Mouse (Mus musculus) ES-E14 (cell line): Measurements from ENCODE around the gene Glp1r. TPM values are rescaled to one million over a fixed set of nuclear protein-coding genes. Genes with fewer than 3 reads are reported as not detected.

Experiments used
- DNase-seq: peaks from one replicate; pipeline ENCODE4 v3.0.0-alpha.2; 2013; ENCODE audit warnings: low read depth, low spot score
- H3K27ac ChIP-seq: 2 replicates; pipeline ENCODE4 v1.5.1; 2012; ENCODE audit warnings: low read depth, mild to moderate bottlenecking, low read length, moderate library complexity, mixed read lengths; ENCODE audit not compliant: poor library complexity, insufficient read depth, severe bottlenecking
- H3K36me3 ChIP-seq: 2 replicates; pipeline ENCODE4 v1.6.1; 2012; ENCODE audit warnings: mild to moderate bottlenecking, low read length, moderate library complexity, mixed read lengths; ENCODE audit not compliant: control insufficient read depth, poor library complexity, insufficient read depth, severe bottlenecking
- H3K4me1 ChIP-seq, 2 experiments: fragments of 150-350 bp in 1 of 2; sonication (generic) in 1 of 2; 2 replicates each; pipeline ENCODE4 v1.6.1; 2012; ENCODE audit warnings: low read length in 2 of 2, mild to moderate bottlenecking in 1 of 2, mixed read lengths in 1 of 2; ENCODE audit not compliant: control insufficient read depth in 2 of 2, insufficient read depth in 2 of 2, poor library complexity in 1 of 2
- H3K4me3 ChIP-seq, 2 experiments: fragments of 150-350 bp in 1 of 2; sonication (generic) in 1 of 2; 2 replicates each; pipeline ENCODE4 v1.5.1; 2012; ENCODE audit warnings: low read length in 2 of 2, low read depth in 1 of 2, mild to moderate bottlenecking in 1 of 2, mixed read lengths in 1 of 2; ENCODE audit not compliant: insufficient read depth in 1 of 2, poor library complexity in 1 of 2, severe bottlenecking in 1 of 2
- H3K9ac ChIP-seq: 2 replicates; pipeline ENCODE4 v1.6.1; 2012; ENCODE audit warnings: low read depth, mild to moderate bottlenecking, low read length, mixed read lengths; ENCODE audit not compliant: poor library complexity, insufficient read depth, severe bottlenecking
- H3K9me3 ChIP-seq: fragments of 150-350 bp; sonication (generic); 2 replicates; pipeline ENCODE4 v1.6.1; 2012; ENCODE audit warnings: low read depth, mild to moderate bottlenecking, low read length; ENCODE audit not compliant: control insufficient read depth, insufficient read depth
- CHD2 ChIP-seq: IDR thresholded peaks from 2 replicates; pipeline ENCODE4 v1.6.1; 2014; ENCODE audit warnings: mild to moderate bottlenecking, low read depth, low read length, inconsistent platforms
- HCFC1 ChIP-seq: IDR thresholded peaks from 2 replicates; pipeline ENCODE4 v1.6.1; 2012; ENCODE audit warnings: low read length, inconsistent platforms, borderline replicate concordance; ENCODE audit not compliant: insufficient read depth
- MAFK ChIP-seq: IDR thresholded peaks from 2 replicates; pipeline ENCODE4 v1.6.1; 2014; ENCODE audit warnings: mild to moderate bottlenecking, low read depth, low read length, inconsistent platforms; ENCODE audit not compliant: insufficient read depth
- ZC3H11A ChIP-seq: IDR thresholded peaks from 2 replicates; pipeline ENCODE4 v1.6.1; 2012; ENCODE audit warnings: low read depth, mild to moderate bottlenecking, inconsistent platforms, low read length, borderline replicate concordance
- ZNF384 ChIP-seq: IDR thresholded peaks from 2 replicates; pipeline ENCODE4 v1.6.1; 2012; ENCODE audit warnings: low read depth, low read length, inconsistent platforms
- in situ Hi-C, 2 experiments: fragments of 600-800 bp; cut with MboI; formaldehyde crosslinking; loops; one replicate each; pipeline ENCODE4 v1.15.1; 2025; ENCODE audit warnings: low sequenced_read_pairs in 2 of 2, inconsistent platforms in 1 of 2; ENCODE audit not compliant: unreplicated experiment in 2 of 2
- total RNA-seq: library from RNA; depleted of rRNA; stranded (reverse); fragments of 300-350 nt; gene quantifications from 2 replicates; pipeline ENCODE4 v1.2.3, GENCODE M21; 2012

Gene Glp1r
- total RNA-seq, 1 experiment: 2.5 TPM

DNA sequence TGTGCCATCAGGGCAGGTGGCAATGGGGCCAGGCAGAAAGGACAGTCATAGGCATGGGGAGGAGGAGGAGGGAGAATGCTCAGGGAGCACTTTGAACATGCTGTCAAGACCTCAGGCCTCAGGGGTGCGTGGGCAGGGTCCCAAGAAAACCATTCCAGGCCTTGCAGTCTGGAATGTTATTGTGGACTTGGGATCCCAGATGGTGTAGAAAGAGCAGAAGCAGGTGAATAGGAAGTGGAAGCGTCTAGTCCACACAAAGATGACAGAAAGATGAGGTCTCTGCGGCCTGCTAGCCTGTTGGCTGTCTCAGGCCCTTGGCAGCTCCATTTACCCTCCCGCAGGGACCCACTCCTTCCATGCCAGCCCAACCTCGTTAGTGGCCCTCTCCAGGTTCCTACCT, 10.9 kb downstream of the Glp1r start:
- in situ Hi-C loops: no loop called here
- H3K27ac ChIP-seq: no peak overlapping the region
- no peaks in the 10 kb centered on the region for H3K4me1 ChIP-seq
- no peaks in the 10 kb centered on the region; the same call in 1 of the 2 replicates for H3K36me3 ChIP-seq
- no peaks in the 10 kb centered on the region for H3K9me3 ChIP-seq
- H3K9ac ChIP-seq: no peak overlapping the region
- no peak overlapping the region for H3K4me3 ChIP-seq
- TF ChIP-seq ZNF384 (no peak), MAFK (no peak), HCFC1 (no peak), CHD2 (no peak), ZC3H11A (no peak)
- no peak for DNase-seq

DNA sequence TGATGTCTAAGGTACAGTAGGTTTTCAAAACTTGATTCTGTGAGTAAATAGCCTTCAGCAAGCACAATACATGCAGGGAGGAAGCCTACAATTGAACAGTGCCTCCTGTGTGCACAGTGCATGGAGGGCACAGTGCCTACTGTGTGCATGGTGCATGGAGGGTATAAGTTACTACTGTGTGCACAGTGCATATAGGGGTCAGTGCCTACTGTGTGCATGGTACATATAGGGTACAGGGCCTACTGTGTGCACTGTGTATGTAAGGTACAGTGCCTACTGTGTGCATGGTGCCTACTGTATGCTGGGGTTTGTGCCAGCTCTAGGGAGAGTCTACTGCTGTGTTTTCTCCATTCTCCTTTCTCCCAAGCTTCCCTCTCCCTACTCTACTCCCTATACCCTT, 12.6 kb downstream of the Glp1r start:
- TF ChIP-seq HCFC1: no peak
- no peak for TF ChIP-seq ZC3H11A
- TF ChIP-seq CHD2: no peak
- H3K36me3 ChIP-seq: no peaks in the 10 kb centered on the region; the same call in 1 of the 2 replicates
- no peaks in the 10 kb centered on the region for H3K9me3 ChIP-seq
- H3K27ac ChIP-seq: no peak overlapping the region
- H3K4me1 ChIP-seq: no peaks in the 10 kb centered on the region
- in situ Hi-C loops: no loop called here
- no peak overlapping the region for H3K9ac ChIP-seq
- DNase-seq: no peak
- H3K4me3 ChIP-seq: no peak overlapping the region

GRCm38 (mm10) chr17:30923566-30923965, 21.9 kb downstream of the Glp1r start:
- no peak for TF ChIP-seq CHD2
- TF ChIP-seq ZNF384: peak; percentile 96
- Histone ChIP-seq H3K9ac (no peak overlapping the region), H3K4me1 (no peaks in the 10 kb centered on the region), H3K36me3 (no peaks in the 10 kb centered on the region; the same call in 1 of the 2 replicates), H3K9me3 (no peaks in the 10 kb centered on the region), H3K4me3 (no peak overlapping the region), H3K27ac (no peak overlapping the region)
- no peak for DNase-seq
- in situ Hi-C loops: loop anchor here (5.0 kb wide), 1 partner anchor 471 kb away; no protein-coding TSS in a partner anchor

GRCm38 (mm10) chr17:30930827-30931226, 29.2 kb downstream of the Glp1r start:
- Histone ChIP-seq H3K36me3 (no peaks in the 10 kb centered on the region), H3K27ac (no peak overlapping the region), H3K9ac (no peak overlapping the region), H3K4me1 (peaks cover 0 to 7% of the 10 kb centered on the region in 2 experiments; a peak in 1 of 4 replicates), H3K4me3 (no peak overlapping the region), H3K9me3 (no peaks in the 10 kb centered on the region)
- DNase-seq: no peak
- TF ChIP-seq HCFC1 (no peak), MAFK (peak; percentile 80)
- in situ Hi-C loops: no loop called here

GRCm38 (mm10) chr17:30932836-30933235, 31.2 kb downstream of the Glp1r start:
- no peak overlapping the region for H3K9ac ChIP-seq
- H3K36me3 ChIP-seq: no peaks in the 10 kb centered on the region
- DNase-seq: no peak
- H3K4me1 ChIP-seq: peaks cover 0 to 7% of the 10 kb centered on the region in 2 experiments; a peak in 1 of 4 replicates
- H3K27ac ChIP-seq: no peak overlapping the region
- TF ChIP-seq ZNF384 (no peak), MAFK (no peak), ZC3H11A (no peak), HCFC1 (no peak), CHD2 (no peak)
- no peaks in the 10 kb centered on the region for H3K9me3 ChIP-seq
- H3K4me3 ChIP-seq: no peak overlapping the region
- in situ Hi-C loops: no loop called here
